ENCODE assay signal across 22 mouse cellular contexts in genomic region chr8:79111461-79111860, GRCm38 (mm10).
DNase-seq lines count a peak whose midpoint lies in the region; ATAC-seq and TF ChIP-seq lines count a peak whose summit lies in the region.
"Had no signal": no experiment of that assay in that cellular context is flagged by ENCODE, and none has a peak within 500 bp of the region (broad histone marks: within the 10 kb centered on the region; RNA-seq: fewer than 3 reads in every experiment).

No protein-coding gene starts in this region.

- no peak overlapping the region for H3K4me3 ChIP-seq in liver, postnatal 0 days (ENCODE audit: low read depth, low read length)
- no peak overlapping the region for H3K4me3 ChIP-seq in liver, embryonic 12.5 days
- H3K4me3 ChIP-seq in gastrocnemius, adult 2 months = no peak overlapping the region
- H3K4me3 ChIP-seq: embryonic facial prominence, embryonic 12.5 days; hindbrain, embryonic 15.5 days; kidney, embryonic 15.5 days; limb, embryonic 13.5 days had no signal

- DNase-seq in kidney, adult 8-10 months = peak; percentile 32 to 35
- DNase-seq in kidney, postnatal 14 days = no peak
- no peak for DNase-seq in liver, postnatal 0 days
- DNase-seq in large intestine, adult 2 months (ENCODE audit: low read depth, low spot score) = peak; percentile 39
- no peak for DNase-seq in gastrocnemius, adult 2 months
- no peak for DNase-seq in adrenal gland, postnatal 14 days
- DNase-seq: adrenal gland, postnatal 10 days; cerebellum, adult 2 months; cerebellum, postnatal 25 days; forebrain, postnatal 0 days; heart, postnatal 4 days; layer of hippocampus, adult 9-11 months; lung, postnatal 4 days; midbrain, embryonic 14.5 days; right cerebral cortex, postnatal 14 days; spleen, adult 18-20 months; thymus, postnatal 14 days had no signal

- intact Hi-C loops in gastrocnemius, adult 2 months (cut with DNase I) = no loop called here

- no peaks in the 10 kb centered on the region for H3K4me1 ChIP-seq in liver, postnatal 0 days (ENCODE audit: insufficient read depth)
- H3K4me1 ChIP-seq in liver, embryonic 12.5 days = no peaks in the 10 kb centered on the region
- H3K4me1 ChIP-seq: embryonic facial prominence, embryonic 12.5 days; hindbrain, embryonic 15.5 days had no signal

- H3K9me3 ChIP-seq in liver, postnatal 0 days (ENCODE audit: low read length) = no peaks in the 10 kb centered on the region
- no peaks in the 10 kb centered on the region for H3K9me3 ChIP-seq in liver, embryonic 12.5 days (replicated peaks)
- H3K9me3 ChIP-seq: embryonic facial prominence, embryonic 12.5 days; hindbrain, embryonic 15.5 days; kidney, embryonic 15.5 days had no signal

- no peak overlapping the region for H3K9ac ChIP-seq in liver, postnatal 0 days (replicated peaks)
- H3K9ac ChIP-seq in liver, embryonic 12.5 days = no peak overlapping the region
- H3K9ac ChIP-seq: embryonic facial prominence, embryonic 12.5 days; forebrain, postnatal 0 days; hindbrain, embryonic 15.5 days; kidney, embryonic 15.5 days; limb, embryonic 13.5 days had no signal

- no peaks in the 10 kb centered on the region for H3K36me3 ChIP-seq in liver, postnatal 0 days (replicated peaks; ENCODE audit: insufficient read depth, low read length)
- H3K36me3 ChIP-seq in liver, embryonic 12.5 days = no peaks in the 10 kb centered on the region

- no peak for TF ChIP-seq EP300 in liver, postnatal 0 days (IDR thresholded peaks at IDR 0.05; ENCODE audit: low read depth)

- no peak overlapping the region for H3K27ac ChIP-seq in liver, postnatal 0 days (ENCODE audit: low read depth)
- H3K27ac ChIP-seq in liver, embryonic 12.5 days = no peak overlapping the region
- no peak overlapping the region for H3K27ac ChIP-seq in gastrocnemius, adult 2 months
- H3K27ac ChIP-seq: embryonic facial prominence, embryonic 12.5 days; hindbrain, embryonic 15.5 days; kidney, embryonic 15.5 days; limb, embryonic 13.5 days had no signal

- 73% methylated on average over 8 of the region's 8 CpGs for WGBS in liver, postnatal 0 days (ENCODE audit: insufficient replicate concordance)
- WGBS in liver, embryonic 12.5 days (ENCODE audit: insufficient replicate concordance) = 71% methylated on average over 8 of the region's 8 CpGs
- WGBS in large intestine, adult 2 months = 38% methylated on average over 8 of the region's 8 CpGs

- no peak overlapping the region for H3K4me2 ChIP-seq in liver, postnatal 0 days (ENCODE audit: low read depth, low read length)
- H3K4me2 ChIP-seq in liver, embryonic 12.5 days = no peak overlapping the region
- H3K4me2 ChIP-seq: embryonic facial prominence, embryonic 12.5 days; hindbrain, embryonic 15.5 days; kidney, embryonic 15.5 days; limb, embryonic 13.5 days had no signal

- no peaks in the 10 kb centered on the region for H3K27me3 ChIP-seq in liver, postnatal 0 days (ENCODE audit: insufficient read depth, low read length)
- H3K27me3 ChIP-seq in liver, embryonic 12.5 days (replicated peaks) = no peaks in the 10 kb centered on the region
- H3K27me3 ChIP-seq: embryonic facial prominence, embryonic 12.5 days; hindbrain, embryonic 15.5 days; kidney, embryonic 15.5 days; limb, embryonic 13.5 days had no signal

- no peak for TF ChIP-seq CTCF in liver, postnatal 0 days (IDR thresholded peaks at IDR 0.05; ENCODE audit: low read depth)
- TF ChIP-seq CTCF in gastrocnemius, adult 2 months (IDR thresholded peaks at IDR 0.05) = no peak

- peak; percentile 64 for ATAC-seq in liver, postnatal 0 days
- no peak for ATAC-seq in liver, embryonic 12.5 days
- ATAC-seq: forebrain, postnatal 0 days had no signal

Comparison
In these comparisons a context has a peak if more than half of its experiments do, and no peak if none do; other contexts are left out.
1. DNase-seq: peak in kidney, adult 8-10 months (2 of 2) and large intestine, adult 2 months (single experiment); none in kidney, postnatal 14 days (single experiment), liver, postnatal 0 days (single experiment), gastrocnemius, adult 2 months (single experiment) and adrenal gland, postnatal 14 days (single experiment).